Mouse (Mus musculus) heart, adult 2 months (tissue): ENCODE data around the gene Prrt3.

Source experiments
- CTCF ChIP-seq: fragments of 200-600 bp; IDR thresholded peaks from 2 replicates; pipeline ENCODE4 v1.8.1; 2022; ENCODE audit warnings: antibody characterized with exemption, mild to moderate bottlenecking, moderate library complexity
- POLR2A ChIP-seq: fragments of 200-500 bp; IDR thresholded peaks from 2 replicates; pipeline ENCODE4 v1.6.1; 2011; ENCODE audit warnings: mild to moderate bottlenecking, low read depth, low read length, control low read depth; ENCODE audit not compliant: insufficient read depth

GRCm38 (mm10) chr6:113477353-113477752 is 24.4 kb downstream of the Prrt3 start:
- no peak for TF ChIP-seq CTCF
- TF ChIP-seq POLR2A = no peak
